Mouse (Mus musculus) testis, adult 2 months (tissue): ENCODE measurements at regions not wholly inside any gene's neighbourhood (a gene's known extent, or its start where the extent isn't known, plus 50 kb on each side); places are given as distances from the start of the nearest gene placed in this dataset.

Experiments
- H3K27ac ChIP-seq: fragments of 200-500 bp; 2 replicates; pipeline ENCODE4 v1.5.1; 2012; ENCODE audit warnings: low read depth, low read length; ENCODE audit not compliant: control insufficient read depth, insufficient read depth
- H3K27me3 ChIP-seq: fragments of 200-500 bp; 2 replicates; pipeline ENCODE4 v1.6.1; 2012; ENCODE audit warnings: mild to moderate bottlenecking, low read length, moderate library complexity; ENCODE audit not compliant: control insufficient read depth, insufficient read depth
- H3K36me3 ChIP-seq: fragments of 200-500 bp; 2 replicates; pipeline ENCODE4 v1.6.1; 2012; ENCODE audit warnings: mild to moderate bottlenecking, low read length; ENCODE audit not compliant: control insufficient read depth, insufficient read depth
- H3K4me1 ChIP-seq: fragments of 200-500 bp; 2 replicates; pipeline ENCODE4 v1.6.1; 2012; ENCODE audit warnings: low read length; ENCODE audit not compliant: control insufficient read depth, insufficient read depth
- H3K4me3 ChIP-seq: fragments of 200-500 bp; 2 replicates; pipeline ENCODE4 v1.5.1; 2012; ENCODE audit warnings: low read depth, mild to moderate bottlenecking, low read length, moderate library complexity, mixed read lengths; ENCODE audit not compliant: control insufficient read depth
- CTCF ChIP-seq: fragments of 200-500 bp; IDR thresholded peaks from 2 replicates; pipeline ENCODE4 v1.5.1; 2012; ENCODE audit warnings: low read depth, mild to moderate bottlenecking, inconsistent platforms, low read length, moderate library complexity; ENCODE audit not compliant: control insufficient read depth, insufficient read depth, insufficient replicate concordance
- POLR2A ChIP-seq: fragments of 200-500 bp; IDR thresholded peaks from 2 replicates; pipeline ENCODE4 v1.6.1; 2012; ENCODE audit warnings: low read depth, mild to moderate bottlenecking, inconsistent platforms, low read length, moderate library complexity; ENCODE audit not compliant: control insufficient read depth

GRCm38 (mm10) chr1:76322943-76323559 is 777.0 kb downstream of the Slc4a3 start:
- Histone ChIP-seq H3K4me3 (no peak overlapping the region), H3K4me1 (no peaks in the 10 kb centered on the region), H3K27me3 (no peaks in the 10 kb centered on the region), H3K27ac (no peak overlapping the region), H3K36me3 (no peaks in the 10 kb centered on the region)
- TF ChIP-seq CTCF = no peak
- TF ChIP-seq POLR2A = no peak

- no peaks in the 10 kb centered on the region for H3K27me3 ChIP-seq
- no peak overlapping the region for H3K4me3 ChIP-seq
- no peak overlapping the region for H3K27ac ChIP-seq
- no peak for TF ChIP-seq POLR2A
- TF ChIP-seq CTCF = no peak
- no peaks in the 10 kb centered on the region for H3K4me1 ChIP-seq
- H3K36me3 ChIP-seq = no peaks in the 10 kb centered on the region
Measured at GRCm38 (mm10) chr1:76323592-76323991, 777.5 kb downstream of the Slc4a3 start.

- H3K4me3 ChIP-seq = no peak overlapping the region
- H3K27me3 ChIP-seq = no peaks in the 10 kb centered on the region
- H3K27ac ChIP-seq = no peak overlapping the region
- H3K4me1 ChIP-seq = no peaks in the 10 kb centered on the region
- no peak for TF ChIP-seq CTCF
- no peak for TF ChIP-seq POLR2A
- no peaks in the 10 kb centered on the region for H3K36me3 ChIP-seq
Measured at GRCm38 (mm10) chr1:76336011-76336410, 789.9 kb downstream of the Slc4a3 start.

GRCm38 (mm10) chr1:76362106-76362505 is 816.0 kb downstream of the Slc4a3 start:
- Histone ChIP-seq H3K27me3 (no peaks in the 10 kb centered on the region), H3K4me3 (no peak overlapping the region), H3K36me3 (no peaks in the 10 kb centered on the region), H3K27ac (no peak overlapping the region), H3K4me1 (no peaks in the 10 kb centered on the region)
- TF ChIP-seq POLR2A (no peak), CTCF (no peak)

- H3K27me3 ChIP-seq = no peaks in the 10 kb centered on the region
- TF ChIP-seq CTCF (no peak), POLR2A (no peak)
- no peak overlapping the region for H3K27ac ChIP-seq
- H3K4me3 ChIP-seq = no peak overlapping the region
- H3K4me1 ChIP-seq = no peaks in the 10 kb centered on the region
- no peaks in the 10 kb centered on the region for H3K36me3 ChIP-seq
Measured at GRCm38 (mm10) chr1:76373931-76374330, 827.9 kb downstream of the Slc4a3 start.

GRCm38 (mm10) chr1:76378154-76378553 is 832.1 kb downstream of the Slc4a3 start:
- Histone ChIP-seq H3K4me1 (no peaks in the 10 kb centered on the region), H3K4me3 (no peak overlapping the region), H3K27ac (no peak overlapping the region), H3K27me3 (no peaks in the 10 kb centered on the region), H3K36me3 (no peaks in the 10 kb centered on the region)
- TF ChIP-seq CTCF (no peak), POLR2A (no peak)

GRCm38 (mm10) chr1:76392536-76392935 is 846.5 kb downstream of the Slc4a3 start:
- no peak for TF ChIP-seq CTCF
- TF ChIP-seq POLR2A = no peak
- no peak overlapping the region for H3K27ac ChIP-seq
- H3K4me1 ChIP-seq = peaks cover 3% of the 10 kb centered on the region; the same call in 1 of the 2 replicates
- H3K36me3 ChIP-seq = no peaks in the 10 kb centered on the region
- no peaks in the 10 kb centered on the region for H3K27me3 ChIP-seq
- no peak overlapping the region for H3K4me3 ChIP-seq
